In genomic region chr8:111352289-111352688, GRCm38 (mm10) we compare ENCODE assay signal across 20 mouse cellular contexts. TPM values are rescaled to one million over a fixed set of nuclear protein-coding genes. Genes with fewer than 3 reads are reported as not detected.
"Had no signal": no experiment of that assay in that cellular context is flagged by ENCODE, and none has a peak within 500 bp of the region (broad histone marks: within the 10 kb centered on the region; RNA-seq: fewer than 3 reads in every experiment).

No protein-coding gene starts in this region.

- H3K4me2 ChIP-seq: lung, embryonic 14.5 days; midbrain, embryonic 11.5 days; midbrain, embryonic 13.5 days; midbrain, embryonic 15.5 days; neural tube, embryonic 12.5 days; stomach, embryonic 15.5 days had no signal

- DNase-seq: lung, adult 18-20 months; lung, embryonic 14.5 days; lung, postnatal 10 days; lung, postnatal 4 days; right cerebral cortex, postnatal 25 days; right cerebral cortex, postnatal 4 days; thymus, adult 2 months; thymus, postnatal 25 days; thymus, postnatal 4 days had no signal

- H3K4me3 ChIP-seq: megakaryocyte, embryonic 14.5 days; midbrain, embryonic 13.5 days; midbrain, embryonic 15.5 days; neural tube, embryonic 12.5 days; stomach, embryonic 15.5 days had no signal

- H3K36me3 ChIP-seq: midbrain, embryonic 13.5 days; midbrain, embryonic 15.5 days; neural tube, embryonic 12.5 days; stomach, embryonic 15.5 days had no signal

- H3K9ac ChIP-seq: lung, embryonic 14.5 days; midbrain, embryonic 13.5 days; midbrain, embryonic 15.5 days; neural tube, embryonic 12.5 days; stomach, embryonic 15.5 days had no signal

- H3K9me3 ChIP-seq: midbrain, embryonic 13.5 days; midbrain, embryonic 15.5 days; neural tube, embryonic 12.5 days; stomach, embryonic 15.5 days had no signal

- H3K4me1 ChIP-seq: megakaryocyte, embryonic 14.5 days; midbrain, embryonic 13.5 days; midbrain, embryonic 15.5 days; neural tube, embryonic 12.5 days; stomach, embryonic 15.5 days had no signal

- ATAC-seq: midbrain, embryonic 13.5 days; midbrain, embryonic 15.5 days had no signal

- H3K27ac ChIP-seq: midbrain, embryonic 13.5 days; midbrain, embryonic 15.5 days; neural tube, embryonic 12.5 days; stomach, embryonic 15.5 days; stomach, postnatal 0 days had no signal

- H3K27me3 ChIP-seq: midbrain, embryonic 13.5 days; midbrain, embryonic 15.5 days; neural tube, embryonic 12.5 days; stomach, embryonic 15.5 days had no signal

RNA-seq across cellular contexts. Expression of gene Mlkl, which starts 14.3 kb away (rescaled TPM):
- total RNA-seq: midbrain, postnatal 0 days had no signal
- polyA plus RNA-seq: neural tube, embryonic 14.5 days had no signal

RNA-seq across cellular contexts. Expression of gene Fa2h, which starts 41.3 kb away (rescaled TPM):
- total RNA-seq: monocyte, adult 5-6 weeks; neutrophil, adult 5-6 weeks had no signal
- polyA plus RNA-seq: midbrain, embryonic 11.5 days; neural tube, embryonic 12.5 days had no signal
